Mouse (Mus musculus) embryo, embryonic 10.5 days (tissue): Measurements from ENCODE around the gene Mvp.
A peak's percentile ranks its signal among the peaks of the same experiment; 100 is the strongest.

Experiments used
- DNase-seq: peaks from one replicate; pipeline ENCODE4 v3.0.0-alpha.2; 2015; ENCODE audit warnings: low spot score

Gene Mvp

GRCm38 (mm10) chr7:126949793-126950646 is 64.4 kb downstream of the Mvp start, which contains the start of gene Sez6l2:
Gene Sez6l2 (plus strand): TSS chr7:126950563.
- DNase-seq = peak; percentile 92

DNA sequence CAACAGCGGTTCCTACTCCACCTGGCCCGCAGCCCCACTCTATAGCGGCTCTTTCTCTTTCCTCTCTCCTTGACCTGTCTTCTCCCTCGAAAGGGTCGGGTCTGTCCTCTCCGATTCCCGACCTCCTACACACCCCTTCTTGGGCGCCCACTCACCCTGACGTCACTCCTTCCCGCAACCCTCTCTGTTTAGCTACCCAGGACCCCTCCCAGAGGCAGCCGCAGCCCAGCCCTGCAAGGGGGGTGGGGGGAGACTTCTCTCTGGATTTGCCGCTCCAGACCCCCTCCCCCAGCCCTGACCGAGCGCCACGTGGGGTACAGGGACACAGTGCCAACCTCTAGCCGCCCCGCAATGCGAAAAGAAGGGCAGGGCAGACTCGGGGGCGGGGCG is 65.0 kb downstream of the Mvp start, which contains the start of gene Asphd1:
Asphd1 (minus strand) TSS at position 180 of the 390 bp plus-strand sequence.
- no peak for DNase-seq

DNA sequence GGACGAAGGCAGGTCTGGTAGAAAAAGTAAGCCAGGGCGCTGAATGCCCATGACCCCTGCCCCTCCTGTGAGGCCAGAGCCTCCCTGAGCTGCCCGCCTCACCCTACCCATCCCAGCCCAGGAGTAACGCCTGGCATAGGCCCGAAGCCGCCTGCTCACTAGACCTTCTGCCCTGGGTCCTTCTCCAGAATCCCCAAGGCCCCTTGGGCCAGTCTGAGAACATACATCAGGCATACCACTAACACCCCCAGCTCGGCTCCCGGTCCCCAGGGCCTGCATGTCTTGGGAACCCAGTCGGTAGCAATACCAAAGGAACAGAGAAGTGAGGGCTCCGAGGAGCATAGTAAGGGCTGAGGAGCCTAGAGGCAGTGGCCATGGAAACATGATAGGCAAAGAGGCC is 65.8 kb downstream of the Mvp start:
- no peak for DNase-seq

- DNase-seq = peak; percentile 47
These were observed 67.9 kb downstream of the Mvp start for GRCm38 (mm10) chr7:126946530-126946929.

DNA sequence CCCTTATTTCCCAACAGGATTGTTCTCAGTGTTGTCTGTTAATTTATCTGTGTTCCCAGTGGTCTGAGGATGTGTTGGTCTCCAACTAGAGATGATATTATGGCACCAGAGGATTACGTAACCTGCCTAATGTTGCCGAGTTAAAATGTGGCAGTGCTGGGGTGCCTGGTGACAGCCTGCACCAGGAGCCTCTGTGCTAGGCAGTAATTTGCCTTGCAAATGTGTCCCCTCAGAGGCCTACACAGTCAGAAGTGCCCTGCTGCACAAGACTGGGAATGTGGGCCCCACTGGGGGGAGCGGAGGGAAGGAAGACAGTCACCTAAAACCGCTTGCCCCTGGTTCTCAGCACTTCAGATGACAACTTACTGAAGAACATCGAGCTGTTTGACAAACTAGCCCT is 72.6 kb downstream of the Mvp start:
- no peak for DNase-seq

DNA sequence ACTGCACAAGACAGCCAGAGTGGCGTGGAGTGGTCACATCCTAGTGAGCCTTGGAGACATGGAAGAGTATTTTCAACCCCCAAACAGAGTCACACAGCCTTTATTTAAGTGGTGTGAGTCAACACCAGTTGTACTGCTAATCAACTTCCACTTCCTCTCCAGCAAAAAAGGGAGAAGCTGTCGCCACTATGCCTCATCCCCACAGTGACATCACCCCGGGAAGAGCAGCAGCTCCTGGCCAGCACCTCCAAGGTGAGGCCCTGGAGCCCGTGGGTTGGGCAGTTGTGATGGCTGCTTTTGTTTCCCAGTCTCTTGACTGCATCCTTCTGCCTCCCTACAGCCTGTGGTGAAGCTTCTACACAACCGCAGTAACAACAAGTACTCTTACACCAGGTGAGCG is 73.2 kb downstream of the Mvp start:
- no peak for DNase-seq
